Mouse (Mus musculus) lung, embryonic 14.5 days (tissue): ENCODE data around the gene Rho. TPM values are rescaled to one million over a fixed set of nuclear protein-coding genes. Genes with fewer than 3 reads are reported as not detected.

Experiments
- ATAC-seq: fragments of 200-750 bp; cut with Nextera tagmentation; 2 replicates; pipeline ENCODE4 v1.8.0; 2017; ENCODE audit warnings: mild to moderate bottlenecking, moderate TSS enrichment, moderate library complexity; ENCODE audit not compliant: insufficient read depth
- DNase-seq: peaks from one replicate; pipeline ENCODE4 v3.0.0-alpha.2; 2015
- H3K27ac ChIP-seq: fragments of 300-500 bp; sonication (generic); 2 replicates; pipeline ENCODE4 v1.5.1; 2014; ENCODE audit warnings: low read depth, mild to moderate bottlenecking, moderate library complexity
- H3K27me3 ChIP-seq: fragments of 300-500 bp; sonication (generic); 2 replicates; pipeline ENCODE4 v1.6.1; 2014; ENCODE audit warnings: low read length, control low read depth; ENCODE audit not compliant: insufficient read depth
- H3K36me3 ChIP-seq: fragments of 300-500 bp; sonication (generic); 2 replicates; pipeline ENCODE4 v1.6.1; 2014; ENCODE audit warnings: control low read depth; ENCODE audit not compliant: insufficient read depth
- H3K4me1 ChIP-seq: fragments of 300-500 bp; sonication (generic); 2 replicates; pipeline ENCODE4 v1.6.1; 2014; ENCODE audit warnings: antibody characterized with exemption, control low read depth; ENCODE audit not compliant: insufficient read depth
- H3K4me2 ChIP-seq: fragments of 300-500 bp; sonication (generic); 2 replicates; pipeline ENCODE4 v1.6.1; 2014; ENCODE audit warnings: mild to moderate bottlenecking
- H3K4me3 ChIP-seq: fragments of 300-500 bp; sonication (generic); 2 replicates; pipeline ENCODE4 v1.5.1; 2014; ENCODE audit warnings: low read depth, low read length
- H3K9ac ChIP-seq: fragments of 300-500 bp; sonication (generic); 2 replicates; pipeline ENCODE4 v1.6.1; 2014
- H3K9me3 ChIP-seq: fragments of 300-500 bp; sonication (generic); 2 replicates; pipeline ENCODE4 v1.6.1; 2016; ENCODE audit warnings: low read depth, low read length, control low read depth
- CTCF ChIP-seq: IDR thresholded peaks from 2 replicates; pipeline ENCODE4 v1.5.1; 2016; ENCODE audit warnings: antibody characterized with exemption, low read depth
- WGBS: fragments of 180-500 bp; shearing (Covaris S2); extraction: QIAGEN DNeasy Blood & Tissue Kit; methylation state at CpG from one replicate; pipeline ENCODE4 v1.1.7; 2014; 5-methylcytosine and 5-hydroxymethylcytosine counted together
- polyA plus RNA-seq: library from polyadenylated mRNA; unstranded; fragments of >200 nt; fragmentation: Nextera tagmentation; extraction: Ambion mirVana; gene quantifications from 2 replicates; pipeline ENCODE4 v1.2.1, GENCODE M21; 2014

The Rho gene
- polyA plus RNA-seq, 1 experiment from 2014 or later, result 0.18 TPM

GRCm38 (mm10) chr6:115955664-115956063 is 24.1 kb downstream of the Rho start:
- no peak for ATAC-seq
- TF ChIP-seq CTCF, result no peak
- 72% methylated on average over 11 of the region's 11 CpGs for WGBS

GRCm38 (mm10) chr6:115956418-115956921 is 24.9 kb downstream of the Rho start:
- peak; percentile 48; the same call in 1 of the 2 replicates for TF ChIP-seq CTCF
- Histone ChIP-seq H3K36me3 (peaks cover 71% of the 10 kb centered on the region), H3K9me3 (no peaks in the 10 kb centered on the region), H3K27ac (peak overlapping the region; percentile 77), H3K27me3 (no peaks in the 10 kb centered on the region), H3K9ac (peak overlapping the region; percentile 13; the same call in 1 of the 2 replicates), H3K4me1 (peaks cover 49% of the 10 kb centered on the region), H3K4me2 (peak overlapping the region; percentile 35; the same call in 1 of the 2 replicates), H3K4me3 (no peak overlapping the region)
- ATAC-seq (no peak), DNase-seq (no peak)
- WGBS, result 32% methylated on average over 13 of the region's 13 CpGs

More at GRCm38 (mm10) chr6:115955664-115956063, 24.1 kb downstream of the Rho start:
- Histone ChIP-seq H3K27ac (no peak overlapping the region; the same call in 1 of the 2 replicates), H3K27me3 (no peaks in the 10 kb centered on the region), H3K36me3 (peaks cover 63% of the 10 kb centered on the region), H3K4me1 (peaks cover 49% of the 10 kb centered on the region), H3K4me2 (no peak overlapping the region), H3K9ac (no peak overlapping the region), H3K4me3 (no peak overlapping the region), H3K9me3 (no peaks in the 10 kb centered on the region)
- DNase-seq, result no peak

- Histone ChIP-seq H3K4me1 (peaks cover 49% of the 10 kb centered on the region), H3K9me3 (no peaks in the 10 kb centered on the region), H3K4me3 (no peak overlapping the region), H3K36me3 (peaks cover 76% of the 10 kb centered on the region), H3K27ac (peak overlapping the region; percentile 92), H3K27me3 (no peaks in the 10 kb centered on the region), H3K4me2 (no peak overlapping the region), H3K9ac (peak overlapping the region; percentile 37; the same call in 1 of the 2 replicates)
- no peak; the same call in 1 of the 2 replicates for TF ChIP-seq CTCF
- DNase-seq (peak; percentile 98), ATAC-seq (peak; percentile 92)
- 17% methylated on average over 15 of the region's 16 CpGs for WGBS
Observed at GRCm38 (mm10) chr6:115956922-115957601, 25.5 kb downstream of the Rho start.

GRCm38 (mm10) chr6:115957681-115958080 is 26.1 kb downstream of the Rho start:
- Histone ChIP-seq H3K4me2 (no peak overlapping the region), H3K4me3 (no peak overlapping the region), H3K9ac (peak overlapping the region; percentile 37; the same call in 1 of the 2 replicates), H3K27me3 (no peaks in the 10 kb centered on the region), H3K27ac (peak overlapping the region; percentile 92), H3K4me1 (peaks cover 49% of the 10 kb centered on the region), H3K9me3 (no peaks in the 10 kb centered on the region), H3K36me3 (peaks cover 82% of the 10 kb centered on the region)
- 34% methylated on average over 6 of the region's 6 CpGs for WGBS
- no peak for DNase-seq
- no peak for TF ChIP-seq CTCF
- ATAC-seq, result no peak

- Histone ChIP-seq H3K4me2 (no peak overlapping the region), H3K4me1 (peaks cover 49% of the 10 kb centered on the region), H3K9ac (no peak overlapping the region), H3K36me3 (peaks cover 87% of the 10 kb centered on the region), H3K27me3 (no peaks in the 10 kb centered on the region), H3K27ac (peak overlapping the region; percentile 92; the same call in 1 of the 2 replicates), H3K9me3 (no peaks in the 10 kb centered on the region), H3K4me3 (no peak overlapping the region)
- no peak for DNase-seq
- WGBS, result 79% methylated on average over 9 of the region's 9 CpGs
- TF ChIP-seq CTCF, result no peak
- ATAC-seq, result no peak
Observed at GRCm38 (mm10) chr6:115958445-115958844, 26.9 kb downstream of the Rho start.

- peak overlapping the region; percentile 63; the same call in 1 of the 2 replicates for H3K27ac ChIP-seq
- WGBS, result 48% methylated on average over 7 of the region's 7 CpGs
- no peak overlapping the region for H3K4me2 ChIP-seq
- H3K27me3 ChIP-seq, result no peaks in the 10 kb centered on the region
- DNase-seq, result peak; percentile 82
- peak overlapping the region; percentile 13; the same call in 1 of the 2 replicates for H3K9ac ChIP-seq
- H3K4me1 ChIP-seq, result peaks cover 48% of the 10 kb centered on the region
- TF ChIP-seq CTCF, result no peak
- H3K9me3 ChIP-seq, result no peaks in the 10 kb centered on the region
- peaks cover 87% of the 10 kb centered on the region for H3K36me3 ChIP-seq
- H3K4me3 ChIP-seq, result no peak overlapping the region
- no peak for ATAC-seq
Observed at GRCm38 (mm10) chr6:115959151-115959691, 27.7 kb downstream of the Rho start.

GRCm38 (mm10) chr6:115960322-115960721 is 28.8 kb downstream of the Rho start:
- no peaks in the 10 kb centered on the region for H3K27me3 ChIP-seq
- H3K27ac ChIP-seq, result no peak overlapping the region
- H3K4me3 ChIP-seq, result no peak overlapping the region
- peaks cover 85% of the 10 kb centered on the region for H3K36me3 ChIP-seq
- peaks cover 37% of the 10 kb centered on the region for H3K4me1 ChIP-seq
- H3K4me2 ChIP-seq, result no peak overlapping the region
- no peak overlapping the region for H3K9ac ChIP-seq
- DNase-seq (no peak), ATAC-seq (no peak)
- WGBS, result 91% methylated on average over 19 of the region's 19 CpGs
- no peak for TF ChIP-seq CTCF
- H3K9me3 ChIP-seq, result no peaks in the 10 kb centered on the region
